Mouse (Mus musculus) megakaryocyte progenitor cell, adult 5-6 weeks (primary cell): ENCODE measurements around the gene Wipi2. TPM values are rescaled to one million over a fixed set of nuclear protein-coding genes. Genes with fewer than 3 reads are reported as not detected.

Source experiments
- ATAC-seq: replicated peaks from 2 replicates; pipeline ENCODE4 v1.8.0; 2016; ENCODE audit warnings: mild to moderate bottlenecking, moderate TSS enrichment, inconsistent platforms; ENCODE audit not compliant: poor library complexity
- total RNA-seq, 2 experiments: library from RNA; stranded (forward) in 1 of 2; stranded (reverse) in 1 of 2; fragments of 157-497, 149-512 nt in 1 of 2; fragments of 200-1000 nt in 1 of 2; gene quantifications; 2 replicates each; pipeline versions ENCODE4 v1.2.3 to v1.2.4; 2015 to 2017

The Wipi2 gene
- total RNA-seq (2015) (17.6 and 18.0 TPM in 2 replicates), total RNA-seq (2017) (29.3 and 35.3 TPM in 2 replicates)

GRCm38 (mm10) chr5:142627398-142627797 is at the start of gene Wipi2:
Gene Wipi2, plus strand, starts transcription at chr5:142627698.
- ATAC-seq = no peak

DNA sequence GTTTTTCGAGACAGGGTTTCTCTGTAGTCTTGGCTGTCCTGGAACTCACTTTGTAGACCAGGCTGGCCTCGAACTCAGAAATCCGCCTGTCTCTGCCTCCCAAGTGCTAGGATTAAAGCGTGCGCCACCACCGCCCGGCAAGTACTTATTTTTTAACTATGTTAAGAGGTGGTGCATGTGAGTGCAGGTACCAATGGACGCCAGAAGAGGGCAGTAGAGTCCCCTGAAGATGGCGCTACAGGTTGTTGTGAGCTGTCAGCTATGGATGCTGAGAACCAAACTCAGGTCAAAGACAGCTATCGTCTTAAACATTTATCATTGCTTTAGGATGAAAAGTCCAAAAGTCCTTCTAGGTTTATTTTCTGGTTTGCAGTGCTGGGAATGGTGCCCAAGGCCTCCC is 49.3 kb upstream of the Wipi2 start:
- ATAC-seq = no peak

DNA sequence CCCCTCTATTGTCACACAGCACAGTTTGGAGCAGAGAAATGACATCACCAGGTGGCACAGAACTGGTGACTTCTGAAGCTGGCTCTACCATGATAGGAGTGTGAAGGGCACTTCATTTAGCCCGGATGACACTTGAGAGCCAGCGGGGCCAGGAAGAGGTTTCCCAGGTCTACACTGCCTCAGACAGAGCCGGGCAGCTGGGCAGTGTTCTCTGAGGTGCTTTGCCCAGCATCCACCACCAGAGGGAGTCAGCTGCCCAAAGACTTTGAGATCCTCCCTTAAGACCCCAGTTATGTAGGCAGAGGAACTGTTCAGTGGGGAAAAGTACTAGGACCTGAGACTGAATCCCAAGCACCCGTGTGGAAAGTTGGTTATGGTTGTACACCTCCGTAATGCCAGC is 46.0 kb upstream of the Wipi2 start:
- peak; percentile 85 for ATAC-seq

DNA sequence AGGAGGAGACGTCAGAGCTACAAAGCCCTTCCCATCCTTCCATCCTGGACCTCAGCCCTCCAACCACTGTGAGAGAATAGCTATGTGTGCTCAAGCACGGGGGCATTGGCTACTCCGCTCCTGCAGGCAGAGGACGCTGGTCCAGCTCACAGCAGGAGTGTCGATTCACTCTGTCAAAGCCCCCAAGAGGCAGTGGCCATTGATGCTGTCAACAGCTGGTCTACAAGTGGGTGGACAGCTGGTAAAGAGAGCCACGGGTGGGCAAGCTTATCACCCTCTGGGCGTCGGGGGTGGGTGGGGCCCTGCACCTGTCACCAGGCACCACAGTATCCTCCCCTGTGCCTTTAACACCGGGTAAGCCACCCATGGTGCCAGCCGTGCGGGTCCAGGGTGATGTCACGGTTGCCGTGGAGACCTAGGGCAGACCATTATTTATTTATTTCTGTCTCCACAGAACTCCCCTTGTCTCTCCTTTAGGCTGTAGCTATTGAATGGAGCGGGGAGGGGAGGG is 43.8 kb upstream of the Wipi2 start:
- ATAC-seq = no peak

DNA sequence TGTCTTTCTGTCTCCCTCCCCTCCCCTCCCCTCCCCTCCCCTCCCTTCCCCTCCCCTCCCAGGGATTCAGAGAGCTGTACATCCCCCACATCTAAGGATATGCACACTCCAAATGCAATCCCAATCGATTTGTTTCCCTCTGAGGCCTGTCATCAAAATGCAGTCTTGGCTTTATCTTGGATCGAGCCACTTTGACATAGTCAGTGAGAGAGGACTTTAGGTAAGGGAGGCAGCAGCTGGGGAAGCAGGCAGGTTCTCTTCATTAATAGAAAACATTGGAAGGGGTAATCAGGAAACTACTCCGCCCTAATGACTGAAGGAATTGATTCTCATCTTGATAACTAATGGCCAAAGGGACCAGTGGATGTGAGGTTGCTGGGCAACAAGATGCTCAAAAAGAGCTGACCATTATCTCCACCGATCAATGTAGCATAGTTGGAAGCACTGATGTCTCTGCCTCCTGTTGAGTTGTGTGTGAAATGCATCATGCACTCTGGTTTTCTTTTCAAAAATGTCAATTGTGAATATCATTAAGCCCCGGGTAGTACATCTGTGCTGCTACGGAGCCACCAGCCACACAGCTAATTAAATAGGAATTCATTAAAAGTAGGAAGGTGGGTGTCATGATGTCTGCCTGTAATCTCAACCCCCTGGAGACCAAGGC is 36.4 kb upstream of the Wipi2 start:
- ATAC-seq = no peak

- ATAC-seq = no peak
Observed at GRCm38 (mm10) chr5:142595698-142596097, 31.8 kb upstream of the Wipi2 start.

DNA sequence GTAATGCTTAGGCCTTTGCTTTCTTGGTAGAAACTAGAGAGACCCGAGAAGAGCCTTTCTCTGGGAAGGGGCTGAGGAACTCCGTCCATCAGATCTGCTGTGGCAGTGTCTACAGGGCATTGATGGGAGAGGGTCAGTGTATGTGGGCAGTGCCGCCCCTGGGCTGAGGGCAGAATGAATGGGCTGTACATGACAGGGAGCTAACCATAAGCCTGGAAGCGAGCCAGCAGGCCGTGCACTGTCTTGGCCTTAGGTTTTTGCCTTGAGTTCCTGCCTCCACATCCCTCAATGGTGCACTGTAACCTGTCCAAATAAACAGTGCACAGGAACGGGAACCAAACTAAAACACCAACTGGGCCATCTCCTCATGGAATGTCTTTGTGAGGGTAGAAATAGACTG is 30.8 kb upstream of the Wipi2 start:
- ATAC-seq = no peak

- ATAC-seq = no peak
Observed at GRCm38 (mm10) chr5:142597648-142598390, 29.7 kb upstream of the Wipi2 start.

DNA sequence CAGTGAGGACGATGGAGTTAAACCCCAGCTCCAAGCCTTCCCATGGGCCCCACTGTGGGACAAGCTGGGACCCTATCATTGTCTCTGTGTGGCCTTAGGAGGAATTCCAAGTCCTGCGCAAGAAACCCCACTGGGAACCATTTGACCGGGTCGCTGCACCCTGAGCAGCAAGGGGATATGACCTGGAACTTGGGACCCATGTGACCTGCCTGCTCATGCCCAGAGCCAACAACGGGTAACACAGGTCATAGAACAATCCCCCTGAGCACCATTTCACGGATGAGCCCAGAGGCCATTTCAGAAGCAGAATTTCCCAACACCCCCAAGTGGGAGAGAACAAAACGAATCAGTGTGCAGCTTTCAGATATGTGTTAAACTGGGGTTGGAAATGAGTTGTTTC is 23.1 kb upstream of the Wipi2 start:
- ATAC-seq = no peak

- no peak for ATAC-seq
Observed at GRCm38 (mm10) chr5:142605288-142605687, 22.2 kb upstream of the Wipi2 start.

- ATAC-seq = no peak
Observed at GRCm38 (mm10) chr5:142608259-142608988, 19.1 kb upstream of the Wipi2 start, which contains the start of gene Mmd2. Gene Mmd2, minus strand, starts transcription at chr5:142608800.

- ATAC-seq = no peak
Observed at GRCm38 (mm10) chr5:142608989-142609325, 18.5 kb upstream of the Wipi2 start.

- no peak for ATAC-seq
Observed at GRCm38 (mm10) chr5:142610362-142610761, 17.1 kb upstream of the Wipi2 start.

- no peak for ATAC-seq
Observed at GRCm38 (mm10) chr5:142614513-142614912, 13.0 kb upstream of the Wipi2 start.

- no peak for ATAC-seq
Observed at GRCm38 (mm10) chr5:142615638-142616037, 11.9 kb upstream of the Wipi2 start.

DNA sequence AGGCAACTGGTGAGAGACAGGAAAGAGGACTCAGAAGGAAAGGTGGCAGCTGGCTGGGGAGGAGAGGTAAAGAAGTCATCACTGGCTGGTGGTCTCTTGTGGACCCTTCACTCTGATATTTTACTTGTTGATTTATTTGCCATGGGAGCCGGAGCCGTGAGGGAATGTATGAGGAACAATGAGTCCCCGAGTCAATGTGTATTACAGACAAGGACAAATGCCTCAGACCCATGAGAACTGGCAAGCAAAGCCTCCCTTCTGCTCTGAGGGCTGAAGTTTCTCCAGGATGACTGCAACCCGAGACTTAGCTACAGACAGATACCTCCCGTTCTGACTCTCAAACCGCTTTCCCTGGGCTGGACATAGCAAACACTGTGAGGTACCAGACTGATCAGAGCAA is 11.2 kb upstream of the Wipi2 start:
- no peak for ATAC-seq

DNA sequence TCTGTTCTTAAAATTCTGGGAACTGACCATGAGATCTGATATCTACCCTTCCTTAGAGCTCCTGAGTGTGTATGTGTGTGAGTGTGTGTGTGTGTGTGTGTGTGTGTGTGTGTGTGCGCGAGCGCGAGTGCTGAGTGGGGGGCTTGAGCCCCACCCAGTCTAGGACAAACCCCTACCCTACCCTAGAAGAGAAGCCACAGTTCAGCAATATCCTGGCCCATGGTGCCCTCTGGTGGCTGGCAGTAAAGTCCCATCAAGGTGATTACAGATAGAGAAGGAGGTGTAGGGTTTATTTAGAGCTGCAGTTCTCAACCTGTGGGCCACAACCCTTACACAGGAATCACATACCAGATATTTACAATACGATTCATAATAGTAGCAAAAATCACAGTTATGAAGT is 7.6 kb upstream of the Wipi2 start:
- ATAC-seq = peak; percentile 80

- ATAC-seq = no peak
Observed at GRCm38 (mm10) chr5:142621421-142621820, 6.1 kb upstream of the Wipi2 start.

DNA sequence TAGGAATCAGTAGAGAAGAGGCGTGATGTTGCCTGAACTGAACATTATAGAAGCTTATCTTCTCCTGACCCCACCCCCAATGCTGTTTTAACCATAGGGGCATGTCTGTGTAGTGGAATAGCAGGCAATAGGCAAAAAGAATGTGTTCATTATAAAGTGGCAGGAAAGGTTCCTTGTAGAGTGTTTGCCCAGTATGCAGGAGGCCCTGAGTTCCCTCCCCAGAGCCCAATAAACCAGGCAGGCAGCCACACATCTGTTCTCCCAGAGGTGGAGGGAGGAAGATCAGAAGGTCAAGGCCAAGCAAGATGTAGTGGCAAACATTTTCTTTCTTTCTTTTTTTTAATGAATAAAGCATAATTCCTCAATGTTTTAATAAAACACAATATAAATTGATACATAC is 5.4 kb upstream of the Wipi2 start:
- ATAC-seq = no peak

- ATAC-seq = no peak
Observed at GRCm38 (mm10) chr5:142623080-142623479, 4.4 kb upstream of the Wipi2 start.

DNA sequence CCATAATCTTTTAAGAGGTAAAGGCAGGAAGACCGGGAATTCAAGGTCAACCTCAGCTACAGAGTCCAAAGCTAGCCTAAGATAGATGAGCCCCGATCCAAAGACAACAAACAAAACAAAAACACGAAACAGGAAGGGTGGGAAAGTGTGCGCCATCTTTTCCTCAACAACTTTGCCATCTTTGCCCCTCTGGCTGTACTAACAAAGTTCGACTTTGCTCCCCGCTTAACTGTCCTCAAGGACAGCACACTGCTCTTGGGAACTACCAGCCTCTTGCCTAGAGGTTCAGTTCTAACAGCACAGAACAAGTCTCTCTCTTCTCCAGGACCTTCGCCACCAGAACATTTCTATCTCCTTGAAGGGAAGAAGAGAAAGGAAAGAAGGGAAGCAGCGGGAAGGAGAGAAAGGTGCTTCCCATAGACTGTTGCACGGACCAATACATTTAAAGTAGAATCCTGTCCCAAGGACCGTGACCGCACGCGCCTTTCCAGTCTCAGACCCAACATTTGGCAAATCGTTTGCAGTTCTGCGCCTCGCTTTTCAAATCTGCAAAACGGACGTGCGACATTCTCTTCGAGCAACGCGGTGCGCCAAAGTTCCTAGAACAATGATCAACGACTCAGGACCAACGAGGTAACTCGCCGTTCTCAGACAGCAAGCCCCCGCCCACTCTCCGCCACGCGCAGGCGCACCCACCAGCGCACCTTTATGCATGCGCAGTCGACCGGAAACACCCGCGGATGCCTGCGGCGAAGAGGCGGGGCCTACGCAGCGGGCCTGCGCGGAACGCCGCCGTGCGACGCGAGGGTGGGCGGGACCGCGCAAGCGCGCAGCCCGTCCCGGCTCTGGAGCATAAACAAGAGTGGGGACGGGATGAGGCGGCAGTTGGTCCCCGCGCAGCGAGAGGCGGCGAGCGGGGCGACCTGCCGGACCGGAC is 1.5 kb downstream of the Wipi2 start:
- ATAC-seq = peak; percentile 95
